Mouse (Mus musculus) hindbrain, embryonic 13.5 days (tissue): ENCODE data around the gene Vwa8. TPM values are rescaled to one million over a fixed set of nuclear protein-coding genes. Genes with fewer than 3 reads are reported as not detected.
A peak's percentile ranks its signal among the peaks of the same experiment; 100 is the strongest.

Experiments
- ATAC-seq: fragments of 200-750 bp; cut with Nextera tagmentation; 2 replicates; pipeline ENCODE4 v1.8.0; 2017; ENCODE audit warnings: moderate TSS enrichment; ENCODE audit not compliant: low FRiP score
- H3K27ac ChIP-seq: fragments of 300-500 bp; sonication (generic); 2 replicates; pipeline ENCODE4 v1.5.1; 2015; ENCODE audit warnings: inconsistent platforms, mild to moderate bottlenecking, moderate library complexity
- H3K27me3 ChIP-seq: fragments of 300-500 bp; sonication (generic); 2 replicates; pipeline ENCODE4 v1.6.1; 2015; ENCODE audit warnings: mild to moderate bottlenecking, inconsistent platforms
- H3K36me3 ChIP-seq: fragments of 300-500 bp; sonication (generic); 2 replicates; pipeline ENCODE4 v1.6.1; 2015; ENCODE audit warnings: mild to moderate bottlenecking, inconsistent platforms
- H3K4me1 ChIP-seq: fragments of 300-500 bp; sonication (generic); replicated peaks from 2 replicates; pipeline ENCODE4 v1.6.1; 2015; ENCODE audit warnings: inconsistent platforms
- H3K4me2 ChIP-seq: fragments of 300-500 bp; sonication (generic); 2 replicates; pipeline ENCODE4 v1.6.1; 2015; ENCODE audit warnings: inconsistent platforms, mild to moderate bottlenecking, moderate library complexity
- H3K4me3 ChIP-seq: fragments of 300-500 bp; sonication (generic); 2 replicates; pipeline ENCODE4 v1.5.1; 2015; ENCODE audit warnings: mild to moderate bottlenecking, inconsistent platforms
- H3K9ac ChIP-seq: fragments of 300-500 bp; sonication (generic); 2 replicates; pipeline ENCODE4 v1.6.1; 2015; ENCODE audit warnings: mild to moderate bottlenecking, inconsistent platforms
- H3K9me3 ChIP-seq: fragments of 300-500 bp; sonication (generic); 2 replicates; pipeline ENCODE4 v1.6.1; 2016; ENCODE audit warnings: inconsistent platforms
- WGBS: fragments of 180-500 bp; shearing (Covaris S2); methylation state at CpG from one replicate; pipeline ENCODE4 v1.1.7; 2015; 5-methylcytosine and 5-hydroxymethylcytosine counted together
- polyA plus RNA-seq: library from polyadenylated mRNA; unstranded; fragments of >200 nt; fragmentation: Nextera tagmentation; extraction: Ambion mirVana; gene quantifications from 2 replicates; pipeline ENCODE4 v1.2.1, GENCODE M21; 2015

Gene Vwa8
- polyA plus RNA-seq, 1 experiment from 2014 or later: 5.9 TPM

DNA sequence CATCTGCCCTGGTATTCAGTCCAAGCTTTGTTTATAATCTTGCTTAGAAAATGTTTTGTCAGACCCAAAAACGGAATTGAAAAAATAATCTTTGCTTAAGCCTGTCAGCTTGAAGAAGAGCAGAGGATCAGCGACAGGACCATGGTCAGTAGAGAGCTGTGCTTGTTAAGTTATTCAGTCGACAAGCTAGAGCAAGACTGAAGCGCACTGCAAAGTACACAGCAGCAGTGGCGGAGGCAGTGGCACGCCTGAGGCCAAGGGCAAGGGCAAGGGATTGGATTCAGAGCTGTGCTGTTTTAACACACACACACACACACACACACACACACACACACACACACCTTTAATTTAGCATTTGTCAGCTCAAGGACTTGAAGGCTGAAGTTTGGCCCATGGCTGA is 263.2 kb downstream of the Vwa8 start:
- H3K27ac ChIP-seq: no peak overlapping the region
- H3K4me1 ChIP-seq: no peaks in the 10 kb centered on the region
- WGBS: 83% methylated on average over 6 of the region's 6 CpGs

DNA sequence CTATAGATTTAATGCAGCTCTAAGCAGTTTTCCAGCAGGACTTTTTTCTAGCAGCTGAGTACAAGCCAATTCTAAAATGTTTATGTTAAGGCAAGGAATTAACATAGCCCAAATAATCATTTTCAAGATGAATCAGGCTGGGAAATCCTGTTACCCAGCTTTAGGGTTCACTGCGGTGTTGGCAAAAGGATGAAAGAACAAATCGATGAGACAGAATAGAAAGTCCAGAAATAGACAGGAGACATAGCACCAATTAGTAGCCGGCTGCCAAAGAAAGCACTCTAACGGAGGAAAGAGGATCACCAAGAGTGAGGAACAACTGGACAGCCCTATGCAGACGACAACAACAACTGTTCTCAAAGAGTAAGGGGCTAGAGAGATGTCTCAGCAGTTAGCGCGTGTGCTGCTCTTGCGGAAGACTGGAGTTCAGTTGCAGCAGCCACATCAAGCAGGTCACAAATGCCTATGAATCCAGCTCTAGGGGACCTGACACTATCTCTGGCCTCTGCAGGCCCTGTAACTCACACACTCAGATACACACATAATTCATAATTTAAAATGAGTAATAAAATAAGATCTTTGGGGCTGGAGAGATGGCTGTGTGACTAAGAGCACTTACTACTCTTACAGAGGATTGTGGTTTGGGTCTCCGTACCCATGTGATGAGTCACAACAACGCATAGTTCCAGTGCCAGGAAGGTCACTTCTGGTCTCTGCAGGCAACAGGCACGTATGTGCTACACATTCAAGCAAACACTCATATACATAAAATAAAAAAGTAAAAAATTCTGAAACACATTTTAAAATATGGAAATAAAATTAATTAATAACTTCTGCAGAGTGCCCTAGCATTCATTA is 265.9 kb downstream of the Vwa8 start:
- H3K9me3 ChIP-seq: no peaks in the 10 kb centered on the region
- ATAC-seq: no peak
- 90% methylated on average over 11 of the region's 11 CpGs for WGBS

More for the DNA sequence above, 263.2 kb downstream of the Vwa8 start:
- H3K9ac ChIP-seq: no peak overlapping the region
- no peaks in the 10 kb centered on the region for H3K9me3 ChIP-seq
- H3K4me3 ChIP-seq: no peak overlapping the region
- no peak for ATAC-seq
- no peaks in the 10 kb centered on the region for H3K36me3 ChIP-seq
- H3K27me3 ChIP-seq: no peaks in the 10 kb centered on the region
- H3K4me2 ChIP-seq: no peak overlapping the region

DNA sequence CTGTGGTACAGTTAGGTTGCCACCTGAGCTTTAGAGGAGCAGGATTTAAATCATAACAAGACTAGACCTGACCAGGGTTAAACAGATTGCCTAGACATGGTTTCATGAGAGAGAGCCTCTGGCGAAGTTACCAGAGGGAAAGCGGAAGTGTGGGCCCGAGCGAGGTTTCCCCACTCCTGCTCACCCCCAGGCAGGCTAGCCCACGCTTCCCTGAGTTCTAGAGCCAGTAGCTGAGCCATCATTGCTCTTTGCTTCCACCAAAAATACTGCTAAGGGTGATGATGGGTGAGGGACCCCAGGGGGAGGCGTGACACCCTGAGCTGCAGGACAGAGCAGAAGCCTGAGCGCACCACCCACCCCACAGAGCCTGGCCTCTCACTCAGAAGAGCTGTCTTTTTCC is 269.6 kb downstream of the Vwa8 start:
- no peak for ATAC-seq
- Histone ChIP-seq H3K27ac (no peak overlapping the region), H3K36me3 (no peaks in the 10 kb centered on the region), H3K27me3 (no peaks in the 10 kb centered on the region), H3K9ac (no peak overlapping the region), H3K4me3 (no peak overlapping the region), H3K9me3 (no peaks in the 10 kb centered on the region), H3K4me1 (no peaks in the 10 kb centered on the region), H3K4me2 (no peak overlapping the region)
- 95% methylated on average over 7 of the region's 7 CpGs for WGBS

More for the DNA sequence above, 265.9 kb downstream of the Vwa8 start:
- no peaks in the 10 kb centered on the region for H3K4me1 ChIP-seq
- no peaks in the 10 kb centered on the region for H3K36me3 ChIP-seq
- H3K4me3 ChIP-seq: no peak overlapping the region
- no peaks in the 10 kb centered on the region for H3K27me3 ChIP-seq
- H3K27ac ChIP-seq: no peak overlapping the region
- no peak overlapping the region for H3K4me2 ChIP-seq
- no peak overlapping the region for H3K9ac ChIP-seq

DNA sequence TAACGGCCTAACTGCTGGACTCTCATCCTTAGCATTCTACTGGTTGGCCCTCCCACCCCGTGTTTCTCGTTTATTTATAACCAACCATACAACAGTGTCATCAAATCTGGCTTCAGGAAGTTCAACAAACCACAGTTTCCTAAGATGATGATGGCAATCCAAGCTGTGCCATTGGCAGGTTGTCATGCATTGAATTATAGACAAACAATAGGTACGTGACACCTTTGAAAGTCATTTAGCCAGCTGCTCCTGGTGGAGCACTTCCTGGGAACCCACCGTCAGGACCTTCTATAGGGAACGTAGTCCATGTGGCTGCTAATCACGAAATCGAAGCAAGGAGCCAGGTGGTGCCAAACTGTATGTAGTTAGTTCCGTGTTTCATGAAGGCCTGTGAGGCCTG is 270.5 kb downstream of the Vwa8 start:
- no peak overlapping the region for H3K4me3 ChIP-seq
- H3K27ac ChIP-seq: no peak overlapping the region
- no peaks in the 10 kb centered on the region for H3K4me1 ChIP-seq
- no peaks in the 10 kb centered on the region for H3K27me3 ChIP-seq
- H3K9me3 ChIP-seq: no peaks in the 10 kb centered on the region
- no peak overlapping the region for H3K4me2 ChIP-seq
- H3K36me3 ChIP-seq: no peaks in the 10 kb centered on the region
- ATAC-seq: no peak
- WGBS: 91% methylated on average over 9 of the region's 9 CpGs
- H3K9ac ChIP-seq: no peak overlapping the region

DNA sequence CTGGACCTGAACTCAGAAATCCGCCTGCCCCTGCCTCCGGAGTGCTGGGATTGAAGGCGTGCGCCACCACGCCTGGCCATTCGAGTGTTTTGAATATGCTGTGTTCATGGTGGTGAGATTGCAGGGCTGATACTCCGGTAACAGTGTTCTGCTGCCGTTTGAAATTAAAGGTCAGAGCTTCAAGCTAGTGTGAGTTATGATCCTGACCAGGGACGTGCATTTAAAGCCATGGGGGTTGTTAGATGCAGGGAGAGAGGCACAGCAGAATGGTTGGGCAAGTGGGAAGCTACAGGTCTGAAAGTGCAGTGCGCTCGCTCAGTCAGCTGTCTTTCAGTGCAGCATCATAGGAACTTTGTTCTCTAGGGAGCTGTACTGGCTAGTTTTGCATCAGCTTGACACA is 271.8 kb downstream of the Vwa8 start:
- Histone ChIP-seq H3K27me3 (no peaks in the 10 kb centered on the region), H3K4me3 (no peak overlapping the region), H3K27ac (no peak overlapping the region), H3K4me1 (peaks cover 4% of the 10 kb centered on the region; the same call in 1 of the 2 replicates), H3K4me2 (no peak overlapping the region), H3K9ac (no peak overlapping the region), H3K9me3 (no peaks in the 10 kb centered on the region), H3K36me3 (no peaks in the 10 kb centered on the region)
- no peak for ATAC-seq
- WGBS: 90% methylated on average over 11 of the region's 11 CpGs

DNA sequence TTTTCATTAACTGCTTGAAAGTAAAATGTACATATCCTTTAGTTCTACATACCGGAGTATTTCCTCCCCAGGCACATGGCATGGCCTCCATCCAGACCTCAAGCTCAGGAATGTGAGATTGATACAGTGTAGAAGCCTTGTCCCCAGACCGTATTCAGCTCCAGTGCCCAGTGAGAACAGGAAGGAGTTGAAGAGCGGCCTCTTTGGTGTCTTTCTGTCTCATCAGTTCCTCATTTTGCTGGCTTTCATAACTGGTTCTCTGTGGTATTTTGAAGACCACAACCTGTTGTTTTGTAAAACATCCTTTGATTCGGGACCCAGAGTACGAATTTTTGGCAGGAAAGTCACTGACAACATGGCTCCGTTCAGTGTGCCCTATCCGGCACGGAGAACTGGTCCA is 274.6 kb downstream of the Vwa8 start:
- no peak for ATAC-seq
- Histone ChIP-seq H3K27ac (no peak overlapping the region), H3K9ac (no peak overlapping the region), H3K36me3 (no peaks in the 10 kb centered on the region), H3K27me3 (no peaks in the 10 kb centered on the region), H3K4me1 (peaks cover 4% of the 10 kb centered on the region; the same call in 1 of the 2 replicates), H3K9me3 (no peaks in the 10 kb centered on the region), H3K4me3 (no peak overlapping the region), H3K4me2 (no peak overlapping the region)
- WGBS: 87% methylated on average over 8 of the region's 8 CpGs

DNA sequence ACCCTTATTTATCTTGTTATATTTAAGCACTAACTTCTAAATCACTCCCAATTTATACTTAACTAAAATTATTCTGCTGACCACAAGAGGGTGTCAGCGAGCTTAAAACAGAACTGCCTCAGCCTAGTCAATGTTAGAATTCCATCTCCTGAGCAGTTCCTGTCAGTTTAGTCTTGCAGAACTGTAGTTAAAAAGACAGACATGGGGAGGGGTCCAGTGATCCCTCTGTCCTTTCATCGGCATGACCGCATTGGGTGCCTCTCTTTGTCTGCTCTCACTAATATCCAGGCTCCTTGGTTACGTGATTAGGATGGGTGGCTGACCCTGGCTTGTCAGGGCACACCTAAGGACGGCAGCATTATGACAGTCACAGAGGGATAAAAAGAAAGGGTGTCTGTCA is 275.8 kb downstream of the Vwa8 start:
- Histone ChIP-seq H3K27me3 (no peaks in the 10 kb centered on the region), H3K4me2 (no peak overlapping the region), H3K9ac (no peak overlapping the region), H3K4me1 (peaks cover 4% of the 10 kb centered on the region; the same call in 1 of the 2 replicates), H3K27ac (no peak overlapping the region), H3K9me3 (no peaks in the 10 kb centered on the region), H3K36me3 (no peaks in the 10 kb centered on the region), H3K4me3 (no peak overlapping the region)
- ATAC-seq: 0 out of 2 replicates have a peak, but pooled peaks have one; percentile 46
- WGBS: 41% methylated on average over 5 of the region's 5 CpGs

DNA sequence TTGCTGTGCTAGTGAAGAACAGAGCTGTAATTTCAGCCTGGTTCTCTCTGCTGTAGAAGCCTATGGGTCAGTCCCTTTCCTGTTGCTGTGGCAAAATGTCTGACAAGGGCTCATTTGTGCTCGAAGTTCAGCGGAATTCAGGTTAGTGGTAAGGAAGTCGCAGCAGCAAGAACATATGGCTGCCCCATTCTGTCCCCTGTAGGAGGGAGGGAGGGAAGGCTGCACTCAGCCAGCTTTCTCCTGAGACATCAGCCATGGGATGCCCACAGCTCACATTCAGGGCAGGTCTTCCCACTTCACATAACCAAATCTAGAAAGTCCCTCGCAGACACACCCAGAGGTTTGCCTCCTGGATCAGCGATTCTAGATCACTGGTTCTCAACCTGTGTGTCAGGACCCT is 277.3 kb downstream of the Vwa8 start:
- Histone ChIP-seq H3K4me2 (no peak overlapping the region), H3K9me3 (no peaks in the 10 kb centered on the region), H3K27me3 (no peaks in the 10 kb centered on the region), H3K9ac (0 out of 2 replicates have a peak overlapping the region, but pooled peaks have one; percentile 6), H3K4me1 (peaks cover 4% of the 10 kb centered on the region; the same call in 1 of the 2 replicates), H3K4me3 (no peak overlapping the region), H3K36me3 (no peaks in the 10 kb centered on the region), H3K27ac (no peak overlapping the region)
- WGBS: 85% methylated on average over 5 of the region's 5 CpGs
- no peak for ATAC-seq

DNA sequence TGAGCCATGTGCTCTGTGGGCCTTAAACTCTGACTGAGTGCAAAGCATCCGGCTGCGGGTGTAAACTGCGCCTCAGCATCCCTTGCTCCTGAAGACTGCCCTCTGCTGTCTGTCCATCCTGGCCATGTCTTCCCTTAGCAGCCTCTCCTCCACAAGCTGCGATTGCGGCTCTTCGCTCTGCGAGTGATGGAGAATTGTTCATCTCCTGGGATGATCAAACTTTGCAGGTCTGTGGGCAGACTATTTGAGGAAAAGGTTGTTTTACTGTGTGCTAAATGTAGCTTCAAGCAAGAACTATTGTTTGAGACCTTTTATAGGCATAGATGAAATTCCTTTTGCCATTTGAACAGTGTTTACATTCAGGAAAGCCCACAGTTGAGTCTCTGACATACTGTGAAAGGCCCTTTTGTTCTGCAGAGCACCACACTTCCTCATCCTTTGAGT is 286.1 kb downstream of the Vwa8 start:
- Histone ChIP-seq H3K36me3 (no peaks in the 10 kb centered on the region), H3K27me3 (0 out of 2 replicates have a peak, but pooled peaks cover 3% of the 10 kb centered on the region), H3K9me3 (no peaks in the 10 kb centered on the region), H3K4me3 (no peak overlapping the region), H3K4me1 (peaks cover 11% of the 10 kb centered on the region), H3K9ac (no peak overlapping the region), H3K4me2 (no peak overlapping the region), H3K27ac (peak overlapping the region; percentile 4; the same call in 1 of the 2 replicates)
- no peak for ATAC-seq
- WGBS: 6% methylated on average over 7 of the region's 7 CpGs

DNA sequence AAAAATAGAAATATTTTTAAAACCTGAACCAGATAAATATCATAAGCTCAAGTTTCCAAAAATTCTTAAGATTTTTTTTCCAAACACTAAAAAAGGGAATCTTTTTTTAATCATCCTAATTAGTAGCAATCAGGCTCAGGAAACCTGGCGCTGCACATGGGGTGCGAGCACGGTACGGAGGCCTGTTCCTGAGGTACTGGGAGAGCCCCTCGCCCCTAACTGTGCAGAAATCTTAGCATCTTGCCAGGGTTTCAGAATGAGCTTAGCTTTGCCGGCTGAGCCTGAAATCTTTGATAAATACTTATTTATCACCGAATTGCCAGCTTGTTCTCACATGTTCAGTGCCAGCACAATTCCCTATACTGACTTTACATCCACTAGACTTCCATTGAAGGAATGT is 286.6 kb downstream of the Vwa8 start:
- H3K4me1 ChIP-seq: peaks cover 16% of the 10 kb centered on the region
- no peak overlapping the region for H3K4me3 ChIP-seq
- no peak overlapping the region for H3K27ac ChIP-seq
- H3K36me3 ChIP-seq: no peaks in the 10 kb centered on the region
- H3K9ac ChIP-seq: no peak overlapping the region
- no peak for ATAC-seq
- no peak overlapping the region for H3K4me2 ChIP-seq
- 72% methylated on average over 7 of the region's 7 CpGs for WGBS
- H3K9me3 ChIP-seq: no peaks in the 10 kb centered on the region
- 0 out of 2 replicates have a peak, but pooled peaks cover 3% of the 10 kb centered on the region for H3K27me3 ChIP-seq

DNA sequence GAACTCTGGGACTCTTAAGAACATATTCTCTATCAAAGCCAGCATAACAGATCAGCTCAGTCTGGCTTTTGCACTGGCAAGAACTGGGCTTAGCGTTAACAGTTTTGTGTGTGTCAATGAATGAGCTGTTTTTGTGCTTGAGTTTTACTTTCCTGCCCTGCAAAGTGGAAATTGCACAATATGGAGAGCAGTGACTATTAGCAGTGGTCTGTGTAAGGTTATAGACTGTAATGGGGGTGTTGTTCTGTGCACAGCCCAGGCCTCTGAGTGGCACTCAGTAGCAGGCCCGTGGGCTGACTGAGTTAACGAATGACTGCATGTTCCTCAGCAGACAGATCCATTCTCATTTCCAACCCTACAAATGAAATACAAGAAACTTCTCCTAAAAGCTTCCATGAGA is 287.7 kb downstream of the Vwa8 start:
- no peak for ATAC-seq
- Histone ChIP-seq H3K9ac (no peak overlapping the region), H3K4me3 (no peak overlapping the region), H3K36me3 (no peaks in the 10 kb centered on the region), H3K27ac (no peak overlapping the region), H3K4me2 (no peak overlapping the region), H3K4me1 (peaks cover 23% of the 10 kb centered on the region), H3K9me3 (no peaks in the 10 kb centered on the region), H3K27me3 (0 out of 2 replicates have a peak, but pooled peaks cover 3% of the 10 kb centered on the region)
- 83% methylated on average over 3 of the region's 3 CpGs for WGBS

DNA sequence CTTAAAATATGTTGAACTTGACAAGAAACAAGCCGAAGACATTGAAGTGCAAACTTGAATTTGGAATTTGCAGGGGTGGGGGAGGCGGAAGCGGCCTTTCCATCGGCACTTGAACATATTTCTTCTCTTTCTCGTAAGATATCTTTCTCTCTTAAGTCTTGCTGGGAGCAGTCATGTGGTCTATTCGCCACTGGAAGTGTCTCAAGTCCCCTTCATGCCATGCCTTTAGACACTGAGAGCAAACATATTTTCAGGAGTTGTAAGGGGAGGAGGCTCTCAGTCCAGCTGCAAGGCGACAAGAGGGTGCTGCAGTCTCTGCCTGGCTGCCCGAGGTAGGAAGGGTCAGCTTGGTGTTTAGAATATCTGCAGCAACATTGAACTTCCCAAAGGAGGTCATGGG is 288.2 kb downstream of the Vwa8 start:
- Histone ChIP-seq H3K27ac (no peak overlapping the region), H3K36me3 (no peaks in the 10 kb centered on the region), H3K9ac (no peak overlapping the region), H3K9me3 (no peaks in the 10 kb centered on the region), H3K4me1 (peaks cover 23% of the 10 kb centered on the region), H3K4me2 (no peak overlapping the region), H3K27me3 (0 out of 2 replicates have a peak, but pooled peaks cover 3% of the 10 kb centered on the region), H3K4me3 (no peak overlapping the region)
- 88% methylated on average over 8 of the region's 8 CpGs for WGBS
- no peak for ATAC-seq
